In genomic region chrX:140501401-140502301, GRCm38 (mm10) we compare ENCODE assay signal across 16 mouse cellular contexts. TPM values are rescaled to one million over a fixed set of nuclear protein-coding genes. Genes with fewer than 3 reads are reported as not detected.
DNase-seq lines count a peak whose midpoint lies in the region; ATAC-seq and TF ChIP-seq lines count a peak whose summit lies in the region.
"Had no signal": no experiment of that assay in that cellular context is flagged by ENCODE, and none has a peak within 500 bp of the region (broad histone marks: within the 10 kb centered on the region; RNA-seq: fewer than 3 reads in every experiment).

No protein-coding gene starts in this region.

- no peaks in the 10 kb centered on the region for H3K36me3 ChIP-seq in liver, embryonic 11.5 days (ENCODE audit: control insufficient read depth, insufficient read depth, low read length)
- H3K36me3 ChIP-seq in liver, embryonic 12.5 days: no peaks in the 10 kb centered on the region
- no peaks in the 10 kb centered on the region for H3K36me3 ChIP-seq in stomach, postnatal 0 days (ENCODE audit: control insufficient read depth, insufficient read depth, low read length)
- no peaks in the 10 kb centered on the region for H3K36me3 ChIP-seq in intestine, postnatal 0 days (ENCODE audit: control insufficient read depth, insufficient read depth)
- H3K36me3 ChIP-seq: embryonic facial prominence, embryonic 12.5 days had no signal

- 42% methylated on average over 9 of the region's 9 CpGs for WGBS in liver, embryonic 11.5 days
- WGBS in liver, embryonic 12.5 days (ENCODE audit: insufficient replicate concordance): 39% methylated on average over 9 of the region's 9 CpGs
- 54% methylated on average over 9 of the region's 9 CpGs for WGBS in stomach, postnatal 0 days
- WGBS in intestine, postnatal 0 days: 48% methylated on average over 9 of the region's 9 CpGs

- no peak overlapping the region for H3K4me2 ChIP-seq in liver, embryonic 11.5 days
- peak overlapping the region; percentile 27; the same call in 1 of the 2 replicates for H3K4me2 ChIP-seq in liver, embryonic 12.5 days
- no peak overlapping the region for H3K4me2 ChIP-seq in stomach, postnatal 0 days (replicated peaks; ENCODE audit: low read depth)
- H3K4me2 ChIP-seq in intestine, postnatal 0 days (replicated peaks; ENCODE audit: low read depth): no peak overlapping the region
- H3K4me2 ChIP-seq: embryonic facial prominence, embryonic 12.5 days; hindbrain, embryonic 14.5 days had no signal

- peak; percentile 5 for DNase-seq in liver
- no peak for DNase-seq in liver, embryonic 11.5 days (ENCODE audit: low spot score)
- peak; percentile 50 for DNase-seq in adipocyte (ENCODE audit: low spot score)
- no peak for DNase-seq in stomach, postnatal 0 days (ENCODE audit: low spot score)
- DNase-seq in layer of hippocampus, postnatal 10 days (ENCODE audit: low spot score in 2 of 2): no peak
- DNase-seq: adrenal gland, postnatal 14 days; cerebellum, postnatal 14 days; kidney, adult 8-10 months; lung, postnatal 4 days; midbrain, embryonic 14.5 days; right cerebral cortex, postnatal 14 days had no signal

- H3K9me3 ChIP-seq in liver, embryonic 11.5 days (ENCODE audit: control insufficient read depth, low read length): no peaks in the 10 kb centered on the region
- H3K9me3 ChIP-seq in liver, embryonic 12.5 days (replicated peaks): no peaks in the 10 kb centered on the region
- no peaks in the 10 kb centered on the region for H3K9me3 ChIP-seq in stomach, postnatal 0 days (ENCODE audit: control insufficient read depth, low read length)
- no peaks in the 10 kb centered on the region for H3K9me3 ChIP-seq in intestine, postnatal 0 days (ENCODE audit: control insufficient read depth)
- H3K9me3 ChIP-seq: embryonic facial prominence, embryonic 12.5 days had no signal

- ATAC-seq in liver, embryonic 11.5 days (replicated peaks; ENCODE audit: low FRiP score): no peak
- ATAC-seq in liver, embryonic 12.5 days: no peak
- ATAC-seq in stomach, postnatal 0 days (ENCODE audit: low FRiP score, low TSS enrichment): no peak
- no peak for ATAC-seq in intestine, postnatal 0 days

- H3K27ac ChIP-seq in liver, embryonic 11.5 days (ENCODE audit: low read depth, low read length): no peak overlapping the region
- H3K27ac ChIP-seq in liver, embryonic 12.5 days: no peak overlapping the region
- no peak overlapping the region for H3K27ac ChIP-seq in stomach, postnatal 0 days (replicated peaks)
- H3K27ac ChIP-seq in intestine, postnatal 0 days (ENCODE audit: low read depth, low read length): no peak overlapping the region
- H3K27ac ChIP-seq: embryonic facial prominence, embryonic 12.5 days; hindbrain, embryonic 14.5 days; layer of hippocampus, adult 2 months had no signal

- no peak for TF ChIP-seq EP300 in stomach, postnatal 0 days (optimal IDR thresholded peaks at IDR 0.05)

- H3K4me3 ChIP-seq in liver, embryonic 11.5 days (ENCODE audit: low read depth, low read length): no peak overlapping the region
- H3K4me3 ChIP-seq in liver, embryonic 12.5 days: no peak overlapping the region
- H3K4me3 ChIP-seq in stomach, postnatal 0 days (ENCODE audit: low read depth, low read length): no peak overlapping the region
- H3K4me3 ChIP-seq in intestine, postnatal 0 days (ENCODE audit: low read depth, low read length): no peak overlapping the region
- H3K4me3 ChIP-seq: embryonic facial prominence, embryonic 12.5 days; layer of hippocampus, adult 2 months had no signal

- TF ChIP-seq CTCF in stomach, postnatal 0 days (IDR thresholded peaks at IDR 0.05; ENCODE audit: low read depth): 0 out of 2 replicates have a peak, but pooled peaks have one; percentile 11
- TF ChIP-seq CTCF in intestine, postnatal 0 days (IDR thresholded peaks at IDR 0.05; ENCODE audit: low read depth): no peak

- H3K9ac ChIP-seq in liver, embryonic 11.5 days (ENCODE audit: low read depth, low read length): no peak overlapping the region
- no peak overlapping the region for H3K9ac ChIP-seq in liver, embryonic 12.5 days
- no peak overlapping the region for H3K9ac ChIP-seq in stomach, postnatal 0 days (ENCODE audit: low read length)
- H3K9ac ChIP-seq in intestine, postnatal 0 days (ENCODE audit: low read depth, low read length): no peak overlapping the region
- H3K9ac ChIP-seq: embryonic facial prominence, embryonic 12.5 days; hindbrain, embryonic 14.5 days had no signal

- H3K4me1 ChIP-seq in liver, embryonic 11.5 days (replicated peaks; ENCODE audit: control insufficient read depth, insufficient read depth, low read length): no peaks in the 10 kb centered on the region; the same call in 1 of the 2 replicates
- H3K4me1 ChIP-seq in liver, embryonic 12.5 days: peaks cover 38% of the 10 kb centered on the region
- no peaks in the 10 kb centered on the region for H3K4me1 ChIP-seq in stomach, postnatal 0 days (replicated peaks; ENCODE audit: control insufficient read depth, insufficient read depth)
- no peaks in the 10 kb centered on the region for H3K4me1 ChIP-seq in intestine, postnatal 0 days (replicated peaks; ENCODE audit: control insufficient read depth, insufficient read depth, low read length)
- H3K4me1 ChIP-seq: embryonic facial prominence, embryonic 12.5 days had no signal

- no peaks in the 10 kb centered on the region for H3K27me3 ChIP-seq in liver, embryonic 11.5 days (replicated peaks; ENCODE audit: control insufficient read depth, insufficient read depth, low read length)
- H3K27me3 ChIP-seq in liver, embryonic 12.5 days (replicated peaks): no peaks in the 10 kb centered on the region
- no peaks in the 10 kb centered on the region for H3K27me3 ChIP-seq in stomach, postnatal 0 days (ENCODE audit: control insufficient read depth, insufficient read depth, low read length)
- no peaks in the 10 kb centered on the region for H3K27me3 ChIP-seq in intestine, postnatal 0 days (replicated peaks; ENCODE audit: control insufficient read depth, insufficient read depth, low read length)

RNA-seq across cellular contexts. Expression of gene Prps1, which starts 45.2 kb away (rescaled TPM):
- 78.3 and 87.7 TPM in 2 replicates for polyA plus RNA-seq in liver, embryonic 11.5 days (2014; fragmentation: Nextera tagmentation; extraction: Ambion mirVana)
- 57.6 and 61.0 TPM in 2 replicates for polyA plus RNA-seq in liver, embryonic 12.5 days (2016; fragmentation: Nextera tagmentation; extraction: Ambion mirVana)
- polyA plus RNA-seq in stomach, postnatal 0 days (2015; fragmentation: Nextera tagmentation; extraction: Ambion mirVana): 18.2 and 18.3 TPM in 2 replicates
- polyA plus RNA-seq in intestine, postnatal 0 days (2015; fragmentation: Nextera tagmentation; extraction: Ambion mirVana): 8.5 TPM in 2 replicates
- total RNA-seq in layer of hippocampus, postnatal 10 days (2021): 10 to 100 TPM; 57.5 to 70.6 TPM

Comparison
In these comparisons a context has a peak if more than half of its experiments do, and no peak if none do; other contexts are left out.
1. DNase-seq: peak in liver (single experiment) and adipocyte (single experiment); none in liver, embryonic 11.5 days (single experiment), stomach, postnatal 0 days (single experiment) and layer of hippocampus, postnatal 10 days (0 of 2).